Mouse (Mus musculus) liver, adult 2 months (tissue): ENCODE data around the gene Gm42742. TPM values are rescaled to one million over a fixed set of nuclear protein-coding genes. Genes with fewer than 3 reads are reported as not detected.

Experiments
- DNase-seq: peaks from one replicate; pipeline ENCODE4 v3.0.0-alpha.2; 2011; ENCODE audit warnings: low read depth, low spot score; ENCODE audit errors: extremely low read depth
- H3K27ac ChIP-seq: fragments of 200-500 bp; replicated peaks from 2 replicates; pipeline ENCODE4 v1.5.1; 2012; ENCODE audit warnings: low read depth, mild to moderate bottlenecking, control low read depth, inconsistent platforms, low read length; ENCODE audit not compliant: insufficient read depth
- H3K27me3 ChIP-seq: fragments of 200-500 bp; 2 replicates; pipeline ENCODE4 v1.6.1; 2012; ENCODE audit warnings: mild to moderate bottlenecking, moderate library complexity, low read length, inconsistent platforms; ENCODE audit not compliant: control insufficient read depth, insufficient read depth
- H3K36me3 ChIP-seq: fragments of 200-500 bp; 2 replicates; pipeline ENCODE4 v1.6.1; 2012; ENCODE audit warnings: low read length, inconsistent platforms; ENCODE audit not compliant: control insufficient read depth, insufficient read depth
- H3K4me1 ChIP-seq: fragments of 200-500 bp; 2 replicates; pipeline ENCODE4 v1.6.1; 2011; ENCODE audit warnings: low read length; ENCODE audit not compliant: control insufficient read depth, insufficient read depth
- H3K4me3 ChIP-seq: fragments of 200-500 bp; 2 replicates; pipeline ENCODE4 v1.5.1; 2011; ENCODE audit warnings: low read depth, mild to moderate bottlenecking, control low read depth, low read length, moderate library complexity; ENCODE audit not compliant: insufficient read depth
- H3K79me2 ChIP-seq: fragments of 200-500 bp; 2 replicates; pipeline ENCODE4 v1.6.1; 2012; ENCODE audit warnings: inconsistent platforms, mild to moderate bottlenecking, low read length, moderate library complexity; ENCODE audit not compliant: control insufficient read depth, insufficient read depth
- H3K9ac ChIP-seq: fragments of 200-500 bp; 2 replicates; pipeline ENCODE4 v1.6.1; 2012; ENCODE audit warnings: low read depth, mild to moderate bottlenecking, control low read depth, inconsistent platforms, low read length
- CTCF ChIP-seq: fragments of 200-500 bp; IDR thresholded peaks from 2 replicates; pipeline ENCODE4 v1.5.1; 2011; ENCODE audit warnings: low read depth, low read length, control low read depth
- POLR2A ChIP-seq: fragments of 200-500 bp; IDR thresholded peaks from 2 replicates; pipeline ENCODE4 v1.6.1; 2011; ENCODE audit warnings: low read length, control low read depth; ENCODE audit not compliant: insufficient read depth; ENCODE audit errors: extremely low read depth
- WGBS: fragments of 180-500 bp; shearing (Covaris S2); methylation state at CpG from one replicate; pipeline ENCODE4 v1.1.7; 2018; 5-methylcytosine and 5-hydroxymethylcytosine counted together
- polyA plus RNA-seq: library from polyadenylated mRNA; depleted of rRNA; stranded (reverse); fragments of >200 nt; gene quantifications from 2 replicates; pipeline ENCODE4 v1.2.3, GENCODE M21; 2012; rRNA removed
- total RNA-seq: library from RNA; depleted of rRNA; stranded (reverse); fragments of >200 nt; gene quantifications from 2 replicates; pipeline ENCODE4 v1.2.3, GENCODE M21; 2014; rRNA removed

Gm42742 gene
- total RNA-seq (9.5 and 10.7 TPM in 2 replicates), polyA plus RNA-seq (11.2 and 12.7 TPM in 2 replicates)

- Histone ChIP-seq H3K79me2 (no peaks in the 10 kb centered on the region), H3K27ac (no peak within 1 kb of the TSS), H3K4me3 (peak within 1 kb of the TSS; percentile 4; the same call in 1 of the 2 replicates), H3K36me3 (no peaks in the 10 kb centered on the region; the same call in 1 of the 2 replicates), H3K27me3 (no peaks in the 10 kb centered on the region), H3K4me1 (peaks cover 14% of the 10 kb centered on the region), H3K9ac (0 out of 2 replicates have a peak within 1 kb of the TSS, but pooled peaks have one; percentile 3)
- WGBS, result 22% methylated on average over 37 of the region's 37 CpGs
- no peak for TF ChIP-seq POLR2A
- no peak for TF ChIP-seq CTCF
- no peak for DNase-seq
Measured at GRCm38 (mm10) chr7:127020901-127021562, at the start of gene Gm42742, which contains the start of gene Prrt2. TSS of gene Gm42742 (minus strand) at chr7:127021097. TSS of gene Prrt2 (minus strand) at chr7:127021211.

GRCm38 (mm10) chr7:127066317-127066716, 45.4 kb upstream of the Gm42742 start:
- TF ChIP-seq CTCF, result no peak
- TF ChIP-seq POLR2A, result no peak
- Histone ChIP-seq H3K79me2 (no peaks in the 10 kb centered on the region), H3K9ac (no peak overlapping the region), H3K36me3 (no peaks in the 10 kb centered on the region), H3K27ac (no peak overlapping the region), H3K4me3 (no peak overlapping the region), H3K27me3 (no peaks in the 10 kb centered on the region), H3K4me1 (peaks cover 5% of the 10 kb centered on the region)
- WGBS, result 78% methylated on average over 4 of the region's 4 CpGs
- DNase-seq, result no peak

- H3K4me1 ChIP-seq, result peaks cover 6% of the 10 kb centered on the region
- H3K4me3 ChIP-seq, result no peak overlapping the region
- TF ChIP-seq CTCF, result 0 out of 2 replicates have a peak, but pooled peaks have one; percentile 1
- no peak for TF ChIP-seq POLR2A
- H3K27ac ChIP-seq, result no peak overlapping the region
- H3K79me2 ChIP-seq, result no peaks in the 10 kb centered on the region
- WGBS, result 87% methylated on average over 6 of the region's 6 CpGs
- DNase-seq, result no peak
- H3K36me3 ChIP-seq, result no peaks in the 10 kb centered on the region
- H3K9ac ChIP-seq, result no peak overlapping the region
- no peaks in the 10 kb centered on the region for H3K27me3 ChIP-seq
Measured at GRCm38 (mm10) chr7:127065538-127065937, 44.6 kb upstream of the Gm42742 start.

- 70% methylated on average over 5 of the region's 5 CpGs for WGBS
- no peaks in the 10 kb centered on the region for H3K79me2 ChIP-seq
- no peak for DNase-seq
- H3K4me1 ChIP-seq, result no peaks in the 10 kb centered on the region
- H3K27me3 ChIP-seq, result no peaks in the 10 kb centered on the region
- H3K9ac ChIP-seq, result no peak overlapping the region
- no peak overlapping the region for H3K4me3 ChIP-seq
- H3K27ac ChIP-seq, result no peak overlapping the region
- H3K36me3 ChIP-seq, result no peaks in the 10 kb centered on the region
- TF ChIP-seq CTCF, result 0 out of 2 replicates have a peak, but pooled peaks have one; percentile 5
- TF ChIP-seq POLR2A, result no peak
Measured at GRCm38 (mm10) chr7:127055026-127055585, 34.2 kb upstream of the Gm42742 start.

- no peak for TF ChIP-seq CTCF
- TF ChIP-seq POLR2A, result no peak
- H3K4me3 ChIP-seq, result peak within 1 kb of the TSS; percentile 77
- H3K36me3 ChIP-seq, result no peaks in the 10 kb centered on the region
- 0 out of 2 replicates have a peak within 1 kb of the TSS, but pooled peaks have one; percentile 20 for H3K27ac ChIP-seq
- no peaks in the 10 kb centered on the region for H3K79me2 ChIP-seq
- H3K4me1 ChIP-seq, result peaks cover 3% of the 10 kb centered on the region
- H3K9ac ChIP-seq, result peak within 1 kb of the TSS; percentile 80
- H3K27me3 ChIP-seq, result no peaks in the 10 kb centered on the region
- peak; percentile 75 for DNase-seq
- under 1% methylated on average over 53 of the region's 53 CpGs for WGBS
Measured at GRCm38 (mm10) chr7:127041851-127042672, 21.2 kb upstream of the Gm42742 start, which contains the start of gene Kif22. TSS of gene Kif22 (minus strand) at chr7:127042471.
